Mouse (Mus musculus): ENCODE measurements around the gene Fam71e2. TPM values are rescaled to one million over a fixed set of nuclear protein-coding genes. Genes with fewer than 3 reads are reported as not detected.

Gene Fam71e2
- polyA plus RNA-seq, 1 experiment, result not detected

DNA sequence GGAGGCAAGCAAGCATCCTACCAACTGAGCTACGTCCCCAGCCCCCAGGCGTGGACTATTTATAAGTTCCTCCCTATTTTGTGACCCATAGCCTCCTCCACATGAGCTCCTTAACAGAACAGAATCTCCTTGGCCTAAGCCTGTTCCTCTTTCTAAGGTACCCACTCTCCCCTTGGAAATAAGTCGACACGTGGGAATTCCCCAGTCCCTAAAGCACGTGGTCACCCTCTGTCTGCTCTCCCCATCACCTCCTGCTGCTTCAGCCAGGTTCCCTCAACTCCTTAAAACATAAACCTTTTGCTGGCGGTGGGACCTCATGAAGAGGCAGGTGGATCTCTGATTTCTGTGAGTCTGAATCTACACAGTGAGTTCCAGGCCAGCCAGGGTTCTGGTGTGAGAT is 54.1 kb downstream of the Fam71e2 start:
- no peak overlapping the region for H3K27ac ChIP-seq (ENCODE audit: insufficient read depth, low read length)
- H3K4me3 ChIP-seq (ENCODE audit: insufficient read depth, low read length), result no peak overlapping the region
- H3K4me1 ChIP-seq (ENCODE audit: control insufficient read depth, insufficient read depth, low read length), result no peaks in the 10 kb centered on the region
- no peak for TF ChIP-seq CTCF (IDR thresholded peaks at IDR 0.05; ENCODE audit: borderline replicate concordance, insufficient read depth, low read length)
- TF ChIP-seq POLR2A (IDR thresholded peaks at IDR 0.05; ENCODE audit: low read depth, low read length), result no peak

DNA sequence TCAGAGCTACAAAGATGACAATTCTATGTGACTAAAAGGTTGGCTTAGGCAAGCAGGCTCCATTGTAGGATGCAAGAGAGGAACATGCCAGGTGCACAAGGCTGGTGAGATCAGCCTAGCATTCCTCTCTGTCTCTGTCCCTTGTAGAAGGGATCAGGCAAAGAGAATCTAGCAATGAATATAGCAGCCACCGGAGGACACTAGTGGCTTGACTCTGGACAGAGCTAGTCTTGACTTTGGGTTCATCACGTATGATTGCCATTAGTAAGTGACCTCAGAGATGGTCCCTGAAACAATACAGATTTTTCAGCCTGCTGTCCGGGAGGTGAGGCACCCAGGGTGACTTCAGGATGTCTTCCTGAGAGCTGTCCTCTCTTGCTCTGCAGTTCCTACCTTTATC is 58.5 kb downstream of the Fam71e2 start:
- TF ChIP-seq POLR2A (IDR thresholded peaks at IDR 0.05; ENCODE audit: low read depth, low read length) (no peak), CTCF (IDR thresholded peaks at IDR 0.05; ENCODE audit: borderline replicate concordance, insufficient read depth, low read length) (no peak)
- Histone ChIP-seq H3K4me1 (ENCODE audit: control insufficient read depth, insufficient read depth, low read length) (no peaks in the 10 kb centered on the region), H3K4me3 (ENCODE audit: insufficient read depth, low read length) (no peak overlapping the region)

DNA sequence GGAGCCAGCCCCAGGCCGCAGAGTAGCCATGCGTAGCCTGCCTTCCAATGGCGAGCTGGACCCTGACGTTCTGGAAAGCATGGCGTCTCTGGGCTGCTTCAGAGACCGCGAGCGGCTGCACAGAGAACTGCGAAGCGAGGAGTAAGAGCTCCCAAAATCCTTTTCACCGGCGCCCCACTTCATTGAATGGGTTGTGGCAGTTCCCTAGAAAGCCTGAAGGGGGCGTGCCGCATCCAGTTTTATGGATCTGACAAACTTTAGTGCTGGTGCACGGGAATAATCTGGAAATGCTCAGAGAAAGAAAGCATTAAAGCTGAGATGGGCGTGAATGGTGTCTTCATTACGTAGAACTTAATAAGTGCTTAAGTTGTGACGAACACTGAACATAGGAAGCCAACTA is 66.0 kb downstream of the Fam71e2 start:
- H3K27ac ChIP-seq (ENCODE audit: insufficient read depth, low read length), result no peak overlapping the region
- TF ChIP-seq CTCF (IDR thresholded peaks at IDR 0.05; ENCODE audit: borderline replicate concordance, insufficient read depth, low read length) (no peak), POLR2A (IDR thresholded peaks at IDR 0.05; ENCODE audit: low read depth, low read length) (no peak)
- H3K4me1 ChIP-seq (ENCODE audit: control insufficient read depth, insufficient read depth, low read length), result no peaks in the 10 kb centered on the region
- no peak overlapping the region for H3K4me3 ChIP-seq (ENCODE audit: insufficient read depth, low read length)

More for the DNA sequence above, 58.5 kb downstream of the Fam71e2 start:
- no peak overlapping the region for H3K27ac ChIP-seq (ENCODE audit: insufficient read depth, low read length)

Other genes starting within 250 kb of the Fam71e2 start
- gene Tnni3, start 247.1 kb downstream of the Fam71e2 start, polyA plus RNA-seq (2011; ENCODE audit: insufficient read length, low read depth, missing spikeins), result 1.2 and 4.0 TPM in 2 replicates
- gene Dnaaf3, start 238.8 kb downstream of the Fam71e2 start, polyA plus RNA-seq (2011; ENCODE audit: insufficient read length, low read depth, missing spikeins), result 2.2 and 3.2 TPM in 2 replicates
- gene Syt5, start 223.8 kb downstream of the Fam71e2 start, polyA plus RNA-seq (2011; ENCODE audit: insufficient read length, low read depth, missing spikeins), result 1.7 and 2.3 TPM in 2 replicates
- not detected in 2 replicates for gene Ptprh, start 167.3 kb downstream of the Fam71e2 start, polyA plus RNA-seq (2011; ENCODE audit: insufficient read length, low read depth, missing spikeins)
- gene Tmem86b, start 139.9 kb downstream of the Fam71e2 start, polyA plus RNA-seq (2011; ENCODE audit: insufficient read length, low read depth, missing spikeins), result 2.7 and 4.7 TPM in 2 replicates
- gene Ppp6r1, start 112.3 kb downstream of the Fam71e2 start, polyA plus RNA-seq (2011; ENCODE audit: insufficient read length, low read depth, missing spikeins), result 47.6 and 60.3 TPM in 2 replicates
- 31.3 and 32.1 TPM in 2 replicates for gene Hspbp1, start 86.2 kb downstream of the Fam71e2 start, polyA plus RNA-seq (2011; ENCODE audit: insufficient read length, low read depth, missing spikeins)
- gene Brsk1, start 80.7 kb downstream of the Fam71e2 start, polyA plus RNA-seq (2011; ENCODE audit: insufficient read length, low read depth, missing spikeins), result 11.3 and 15.1 TPM in 2 replicates
- not detected in 2 replicates for gene Tmem150b, start 46.1 kb downstream of the Fam71e2 start, polyA plus RNA-seq (2011; ENCODE audit: insufficient read length, low read depth, missing spikeins)
- 15.9 and 18.3 TPM in 2 replicates for gene Kmt5c, start 31.2 kb downstream of the Fam71e2 start, polyA plus RNA-seq (2011; ENCODE audit: insufficient read length, low read depth, missing spikeins)
- 62.2 and 87.1 TPM in 2 replicates for gene Cox6b2, start 18.2 kb downstream of the Fam71e2 start, polyA plus RNA-seq (2011; ENCODE audit: insufficient read length, low read depth, missing spikeins)
- gene Il11, start 11.6 kb upstream of the Fam71e2 start, polyA plus RNA-seq (2011; ENCODE audit: insufficient read length, low read depth, missing spikeins), result 3.3 and 7.8 TPM in 2 replicates
- gene Tmem190, start 11.6 kb upstream of the Fam71e2 start, polyA plus RNA-seq (2011; ENCODE audit: insufficient read length, low read depth, missing spikeins), result not detected in 2 replicates
- 4.3 and 5.3 TPM in 2 replicates for gene Tmem238, start 18.4 kb upstream of the Fam71e2 start, polyA plus RNA-seq (2011; ENCODE audit: insufficient read length, low read depth, missing spikeins)
- 404 and 438 TPM in 2 replicates for gene Rpl28, start 21.6 kb upstream of the Fam71e2 start, polyA plus RNA-seq (2011; ENCODE audit: insufficient read length, low read depth, missing spikeins)
- 172 and 191 TPM in 2 replicates for gene Ube2s, start 41.3 kb upstream of the Fam71e2 start, polyA plus RNA-seq (2011; ENCODE audit: insufficient read length, low read depth, missing spikeins)
- gene Shisa7, start 73.4 kb upstream of the Fam71e2 start, polyA plus RNA-seq (2011; ENCODE audit: insufficient read length, low read depth, missing spikeins), result not detected in 2 replicates
- gene Isoc2b, start 99.0 kb upstream of the Fam71e2 start, polyA plus RNA-seq (2011; ENCODE audit: insufficient read length, low read depth, missing spikeins), result 10.8 and 13.3 TPM in 2 replicates
- 9.3 and 11.2 TPM in 2 replicates for gene Isoc2a, start 105.9 kb upstream of the Fam71e2 start, polyA plus RNA-seq (2011; ENCODE audit: insufficient read length, low read depth, missing spikeins)
- gene Gm36210, start 135.2 kb upstream of the Fam71e2 start, polyA plus RNA-seq (2011; ENCODE audit: insufficient read length, low read depth, missing spikeins), result not detected in 2 replicates
- 5.2 and 6.3 TPM in 2 replicates for gene Zfp628, start 143.9 kb upstream of the Fam71e2 start, polyA plus RNA-seq (2011; ENCODE audit: insufficient read length, low read depth, missing spikeins)
- gene Nat14, start 150.7 kb upstream of the Fam71e2 start, polyA plus RNA-seq (2011; ENCODE audit: insufficient read length, low read depth, missing spikeins), result 4.7 and 5.5 TPM in 2 replicates
- 24.1 and 29.8 TPM in 2 replicates for gene Ssc5d, start 154.5 kb upstream of the Fam71e2 start, polyA plus RNA-seq (2011; ENCODE audit: insufficient read length, low read depth, missing spikeins)
- gene Sbk2, start 193.1 kb upstream of the Fam71e2 start, polyA plus RNA-seq (2011; ENCODE audit: insufficient read length, low read depth, missing spikeins), result not detected in 2 replicates
- gene Sbk3, start 199.9 kb upstream of the Fam71e2 start, polyA plus RNA-seq (2011; ENCODE audit: insufficient read length, low read depth, missing spikeins), result not detected in 2 replicates
- 11.0 and 15.6 TPM in 2 replicates for gene Zfp579, start 224.9 kb upstream of the Fam71e2 start, polyA plus RNA-seq (2011; ENCODE audit: insufficient read length, low read depth, missing spikeins)
- 8.7 and 10.5 TPM in 2 replicates for gene Zfp524, start 243.1 kb upstream of the Fam71e2 start, polyA plus RNA-seq (2011; ENCODE audit: insufficient read length, low read depth, missing spikeins)
- gene Fiz1, start 243.4 kb upstream of the Fam71e2 start, polyA plus RNA-seq (2011; ENCODE audit: insufficient read length, low read depth, missing spikeins), result 23.6 and 27.5 TPM in 2 replicates
- gene Gm44973, start 244.2 kb upstream of the Fam71e2 start, polyA plus RNA-seq (2011; ENCODE audit: insufficient read length, low read depth, missing spikeins), result not detected in 2 replicates
- gene Zfp865, start 249.1 kb upstream of the Fam71e2 start, polyA plus RNA-seq (2011; ENCODE audit: insufficient read length, low read depth, missing spikeins), result 23.4 and 29.4 TPM in 2 replicates
- 1.7 and 3.8 TPM in 2 replicates for gene Ccdc106, start 249.3 kb upstream of the Fam71e2 start, polyA plus RNA-seq (2011; ENCODE audit: insufficient read length, low read depth, missing spikeins)